ENCODE assay signal across 8 mouse cellular contexts in the genomic region with DNA sequence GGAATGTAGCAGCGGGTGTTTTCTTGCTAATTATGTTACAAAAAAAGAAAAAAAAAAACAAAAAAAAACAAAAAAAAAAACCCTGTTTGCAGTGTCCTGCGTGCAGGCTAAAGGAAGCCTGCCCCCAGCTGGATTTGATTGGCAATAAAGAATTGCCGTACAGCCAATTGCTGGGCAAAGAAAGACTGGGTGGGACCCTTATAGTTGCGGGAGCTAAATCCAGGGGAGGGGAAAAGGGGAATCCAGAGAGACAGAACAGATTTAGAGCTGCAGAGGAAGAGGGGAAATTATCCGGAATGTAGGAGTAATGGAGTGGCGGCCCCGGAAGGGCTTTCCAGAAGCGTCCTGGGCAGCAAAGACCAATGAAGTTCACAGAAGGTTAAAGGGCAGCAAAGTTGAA.
DNase-seq lines count a peak whose midpoint lies in the region; ATAC-seq and TF ChIP-seq lines count a peak whose summit lies in the region.

No protein-coding gene starts in this region.

- no peak overlapping the region for H3K4me3 ChIP-seq in intestine, embryonic 16.5 days (ENCODE audit: low read length)
- H3K4me3 ChIP-seq in stomach, postnatal 0 days (ENCODE audit: low read depth, low read length): no peak overlapping the region

- peak; percentile 35; the same call in 1 of the 2 replicates for TF ChIP-seq CTCF in stomach, postnatal 0 days (IDR thresholded peaks at IDR 0.05; ENCODE audit: low read depth)

- H3K36me3 ChIP-seq in intestine, embryonic 16.5 days (ENCODE audit: control insufficient read depth, insufficient read depth, low read length): no peaks in the 10 kb centered on the region
- no peaks in the 10 kb centered on the region for H3K36me3 ChIP-seq in stomach, postnatal 0 days (ENCODE audit: control insufficient read depth, insufficient read depth, low read length)

- H3K27ac ChIP-seq in intestine, embryonic 16.5 days (ENCODE audit: low read length): no peak overlapping the region
- H3K27ac ChIP-seq in stomach, postnatal 0 days (replicated peaks): no peak overlapping the region

- peak; percentile 34 to 42 for DNase-seq in cerebellum, postnatal 10 days
- no peak for DNase-seq in cerebellum, adult 18-20 months
- peak; percentile 12 for DNase-seq in lung, postnatal 10 days
- no peak for DNase-seq in lung, postnatal 25 days (ENCODE audit: low spot score)
- no peak for DNase-seq in stomach, postnatal 0 days (ENCODE audit: low spot score)
- DNase-seq in urinary bladder, adult 2 months (ENCODE audit: low spot score): no peak

- ATAC-seq in intestine, embryonic 16.5 days: no peak
- no peak for ATAC-seq in stomach, postnatal 0 days (ENCODE audit: low FRiP score, low TSS enrichment)
- ATAC-seq in erythroblast, adult 5-6 weeks (replicated peaks; ENCODE audit: low FRiP score, poor library complexity, severe bottlenecking): no peak

- no peak overlapping the region for H3K9ac ChIP-seq in intestine, embryonic 16.5 days (ENCODE audit: low read depth, low read length)
- no peak overlapping the region for H3K9ac ChIP-seq in stomach, postnatal 0 days (ENCODE audit: low read length)

- no peaks in the 10 kb centered on the region for H3K4me1 ChIP-seq in intestine, embryonic 16.5 days (ENCODE audit: control insufficient read depth, insufficient read depth, low read length)
- H3K4me1 ChIP-seq in stomach, postnatal 0 days (replicated peaks; ENCODE audit: control insufficient read depth, insufficient read depth): no peaks in the 10 kb centered on the region

- no peak for TF ChIP-seq EP300 in stomach, postnatal 0 days (optimal IDR thresholded peaks at IDR 0.05)

- H3K9me3 ChIP-seq in intestine, embryonic 16.5 days (ENCODE audit: control insufficient read depth, low read length): no peaks in the 10 kb centered on the region
- no peaks in the 10 kb centered on the region for H3K9me3 ChIP-seq in stomach, postnatal 0 days (ENCODE audit: control insufficient read depth, low read length)

- peak overlapping the region; percentile 42; the same call in 1 of the 2 replicates for H3K4me2 ChIP-seq in intestine, embryonic 16.5 days (ENCODE audit: low read depth, low read length)
- H3K4me2 ChIP-seq in stomach, postnatal 0 days (replicated peaks; ENCODE audit: low read depth): peak overlapping the region; percentile 11; the same call in 1 of the 2 replicates

- WGBS in intestine, embryonic 16.5 days: 4% methylated on average over 8 of the region's 8 CpGs
- WGBS in stomach, postnatal 0 days: 9% methylated on average over 8 of the region's 8 CpGs

- H3K27me3 ChIP-seq in intestine, embryonic 16.5 days (replicated peaks; ENCODE audit: control insufficient read depth, insufficient read depth, low read length): no peaks in the 10 kb centered on the region
- no peaks in the 10 kb centered on the region for H3K27me3 ChIP-seq in stomach, postnatal 0 days (ENCODE audit: control insufficient read depth, insufficient read depth, low read length)

Comparison
In these comparisons a context has a peak if more than half of its experiments do, and no peak if none do; other contexts are left out.
1. DNase-seq: peak in cerebellum, postnatal 10 days (2 of 2) and lung, postnatal 10 days (single experiment); none in cerebellum, adult 18-20 months (0 of 2), lung, postnatal 25 days (single experiment), stomach, postnatal 0 days (single experiment) and urinary bladder, adult 2 months (single experiment).